Mouse (Mus musculus): ENCODE measurements around the gene Mast2.

Mast2 gene

GRCm38 (mm10) chr4:116406668-116407067 is 57.3 kb downstream of the Mast2 start:
- no peak for DNase-seq (ENCODE audit: low spot score)

DNA sequence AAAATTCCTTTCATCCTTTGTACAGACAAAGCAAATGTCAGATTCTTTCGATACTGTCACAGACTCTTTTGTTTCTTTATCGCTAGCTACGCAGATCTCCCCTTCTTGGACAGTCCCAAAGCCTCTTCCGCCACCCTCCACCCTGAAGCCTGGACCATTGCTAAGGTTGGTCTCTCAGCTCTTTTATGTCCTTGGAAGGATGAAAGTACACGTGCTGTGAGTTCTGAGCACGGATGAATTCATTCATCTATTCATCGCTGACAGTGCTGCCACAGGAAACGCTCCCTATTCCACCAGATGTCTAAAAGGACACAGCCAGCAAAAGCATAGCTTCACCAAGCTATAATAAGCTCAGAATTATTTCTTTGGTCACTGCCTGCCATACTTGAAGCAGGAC is 58.0 kb downstream of the Mast2 start:
- no peak for DNase-seq (ENCODE audit: low spot score)

DNA sequence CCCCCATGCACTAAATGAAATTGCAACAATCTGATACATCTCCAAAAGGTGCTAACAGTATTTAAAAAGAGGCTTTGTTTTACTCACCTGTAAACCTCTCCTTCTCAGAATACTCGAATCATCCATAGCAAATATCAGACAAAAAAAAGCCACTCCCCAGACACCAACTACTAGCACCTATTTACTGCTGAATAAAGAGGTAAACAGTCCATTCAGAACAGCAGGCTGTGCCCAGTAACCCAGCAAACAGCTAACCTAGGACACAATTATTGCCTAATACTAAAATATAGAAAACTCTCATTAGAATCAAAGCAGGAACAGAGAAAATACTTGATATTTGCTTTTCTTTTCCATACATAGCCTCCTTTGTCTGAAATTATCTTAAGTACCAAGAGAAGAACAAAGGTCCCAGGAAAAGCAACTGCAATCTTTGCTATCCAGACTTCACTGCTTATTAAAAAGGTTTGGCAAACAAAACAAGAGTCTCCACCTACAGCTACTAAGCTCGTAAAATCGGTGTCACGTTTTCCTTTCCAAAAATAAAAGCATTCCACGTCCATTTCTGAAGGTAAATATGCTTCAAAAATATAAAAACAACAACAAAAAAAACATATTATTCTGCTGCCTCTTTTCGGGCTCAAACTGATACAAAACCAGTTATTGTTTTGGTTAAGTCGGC is 58.6 kb downstream of the Mast2 start:
- DNase-seq (ENCODE audit: low spot score) = no peak

- no peak for DNase-seq (ENCODE audit: low spot score)
These were observed 60.1 kb downstream of the Mast2 start for GRCm38 (mm10) chr4:116403884-116404283.

GRCm38 (mm10) chr4:116402708-116403107 is 61.3 kb downstream of the Mast2 start:
- no peak for DNase-seq (ENCODE audit: low spot score)

- DNase-seq (ENCODE audit: low spot score) = no peak
These were observed 65.9 kb downstream of the Mast2 start for GRCm38 (mm10) chr4:116398051-116398450.

DNA sequence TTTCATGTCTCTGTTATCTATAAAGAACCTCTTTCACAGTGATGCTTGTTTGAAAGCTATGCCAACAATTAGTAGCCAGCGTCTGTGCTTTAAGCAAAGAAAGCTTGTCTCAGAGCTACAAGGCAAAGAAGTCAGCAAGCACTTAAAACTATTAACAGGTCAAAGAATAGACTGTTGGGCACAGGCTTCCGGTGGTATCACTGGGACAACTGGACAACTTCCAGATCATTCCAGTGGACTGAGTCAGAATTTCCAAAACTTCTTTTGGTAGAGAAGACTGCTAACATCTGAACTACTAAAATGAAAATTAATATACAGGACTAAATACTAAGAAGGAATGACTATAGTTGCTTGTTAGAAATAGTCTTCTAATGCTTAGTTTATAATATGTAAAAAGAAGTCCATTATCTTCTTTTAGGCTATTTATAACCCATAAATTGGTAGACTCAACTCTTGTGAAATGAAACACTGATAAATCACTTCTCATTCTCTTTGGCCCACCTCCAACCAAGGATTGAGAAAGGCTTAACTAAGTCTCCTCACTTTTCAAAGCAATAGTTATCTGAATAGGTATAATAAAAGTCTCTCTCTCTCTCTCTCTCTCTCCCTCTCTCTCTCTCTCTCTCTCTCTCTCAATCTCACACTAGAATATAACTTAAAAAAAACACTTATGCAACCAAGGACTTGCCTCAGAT is 85.9 kb downstream of the Mast2 start:
- no peak for DNase-seq (ENCODE audit: low spot score)

- peak; percentile 30 for DNase-seq (ENCODE audit: low spot score)
These were observed 92.3 kb downstream of the Mast2 start for GRCm38 (mm10) chr4:116371676-116372075.

DNA sequence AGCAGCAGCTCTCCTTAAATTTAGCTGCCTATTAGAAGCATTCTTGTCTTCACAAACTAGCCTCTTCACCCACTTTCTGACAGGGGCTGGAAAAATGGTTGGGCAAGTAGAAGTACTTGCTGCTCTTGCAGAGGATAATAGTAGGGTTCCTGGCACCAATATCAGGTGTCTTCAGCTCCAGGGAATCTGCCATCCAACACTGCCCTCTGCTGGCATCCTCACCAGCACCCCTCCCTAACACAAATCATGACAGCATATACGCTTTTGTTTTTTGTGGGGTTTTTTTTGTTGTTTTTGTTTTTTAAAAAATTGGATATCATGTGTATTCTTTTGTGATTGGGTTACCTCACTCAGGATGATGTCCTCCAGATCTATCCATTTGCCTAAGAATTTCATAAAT is 105.9 kb downstream of the Mast2 start:
- no peak for DNase-seq (ENCODE audit: low spot score)

DNA sequence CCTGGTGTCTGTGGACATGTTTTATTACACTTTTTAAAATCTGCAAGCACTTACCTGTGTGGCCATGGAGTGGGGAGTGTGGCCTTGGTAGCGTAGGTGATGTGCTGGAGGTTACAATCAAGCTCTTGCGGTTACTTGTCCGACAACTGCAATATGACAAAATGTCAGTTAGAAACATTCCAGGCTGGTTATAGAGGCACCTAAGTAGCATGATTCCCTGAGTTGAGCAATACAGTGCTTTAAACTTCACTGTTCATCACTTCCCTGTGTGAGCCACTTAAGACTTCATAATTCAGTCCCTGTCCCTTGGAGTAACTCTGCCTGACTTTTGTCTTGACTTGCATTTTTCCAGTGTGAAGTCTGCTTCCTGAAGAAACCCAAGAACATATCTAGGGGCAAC is 111.1 kb downstream of the Mast2 start:
- no peak for DNase-seq (ENCODE audit: low spot score)

GRCm38 (mm10) chr4:116352496-116352895 is 111.5 kb downstream of the Mast2 start:
- DNase-seq (ENCODE audit: low spot score) = no peak

DNA sequence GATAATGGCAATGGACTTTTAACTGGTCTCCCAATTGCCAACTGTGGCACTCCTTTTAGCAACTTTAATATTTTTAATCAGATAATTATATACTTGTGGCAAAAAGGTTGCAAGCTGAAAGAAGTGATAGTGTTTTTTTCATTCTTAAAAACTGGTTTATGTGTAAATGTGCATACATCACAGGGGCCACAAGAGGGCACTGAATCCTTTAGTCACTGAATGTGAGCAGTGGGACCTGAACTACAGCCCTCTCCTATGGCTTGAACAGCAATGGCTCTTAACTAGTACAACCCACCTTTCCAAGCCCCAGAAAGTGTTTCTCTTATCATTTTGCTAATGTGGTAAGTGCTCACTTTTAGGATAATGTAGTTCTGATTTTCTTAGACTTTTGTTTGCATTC is 121.9 kb downstream of the Mast2 start:
- DNase-seq (ENCODE audit: low spot score) = peak; percentile 71

DNA sequence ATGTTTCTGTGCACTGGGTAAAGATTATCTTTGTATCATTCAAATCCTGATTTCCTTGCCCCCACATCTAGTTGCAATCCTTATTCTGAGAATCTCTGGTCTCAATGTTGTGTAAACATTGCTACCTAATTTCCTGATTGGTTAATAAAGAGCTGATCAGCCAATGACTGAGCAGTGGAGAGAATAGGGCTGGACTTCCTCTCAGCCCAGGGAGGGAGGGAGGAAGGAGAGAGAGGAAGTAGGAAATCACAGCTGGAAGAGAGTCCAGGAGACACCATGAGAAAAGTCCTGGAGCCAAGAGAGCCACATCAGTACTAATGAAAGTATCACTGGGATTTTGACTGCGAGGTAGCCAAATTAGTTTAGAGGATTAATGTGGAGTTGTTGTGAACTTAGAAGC is 127.7 kb downstream of the Mast2 start:
- no peak for DNase-seq (ENCODE audit: low spot score)

DNA sequence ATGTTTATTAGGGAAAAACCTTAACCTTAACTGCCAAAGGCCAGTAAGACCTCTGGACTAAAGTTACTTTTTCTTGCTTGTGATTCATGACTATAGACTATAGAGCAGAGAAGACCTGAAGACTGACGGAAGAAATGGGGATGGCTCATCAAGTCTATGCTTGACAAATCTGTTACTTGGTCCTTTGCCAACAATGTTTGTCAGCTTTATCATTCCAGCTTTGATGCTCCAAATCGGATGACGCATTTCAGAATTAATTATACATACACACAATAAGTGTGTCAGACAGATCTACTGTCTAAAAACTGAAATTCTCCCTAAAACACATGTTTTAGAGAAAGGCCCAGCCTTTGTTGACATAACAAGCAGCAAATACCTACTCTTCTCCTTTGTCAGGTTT is 134.7 kb downstream of the Mast2 start:
- no peak for DNase-seq (ENCODE audit: low spot score)

- no peak for DNase-seq (ENCODE audit: low spot score)
These were observed 141.9 kb downstream of the Mast2 start for GRCm38 (mm10) chr4:116322127-116322526.

- DNase-seq (ENCODE audit: low spot score) = no peak
These were observed 146.4 kb downstream of the Mast2 start for GRCm38 (mm10) chr4:116317575-116317974.

GRCm38 (mm10) chr4:116304551-116304950 is 159.4 kb downstream of the Mast2 start:
- no peak for DNase-seq (ENCODE audit: low spot score)

GRCm38 (mm10) chr4:116300878-116301355 is 163.1 kb downstream of the Mast2 start:
- DNase-seq (ENCODE audit: low spot score) = peak; percentile 11

GRCm38 (mm10) chr4:116293296-116293695 is 170.7 kb downstream of the Mast2 start:
- no peak for DNase-seq (ENCODE audit: low spot score)

- DNase-seq (ENCODE audit: low spot score) = no peak
These were observed 172.4 kb downstream of the Mast2 start for GRCm38 (mm10) chr4:116291561-116291960.

- DNase-seq (ENCODE audit: low spot score) = no peak
These were observed 181.8 kb downstream of the Mast2 start for GRCm38 (mm10) chr4:116282211-116282610.

GRCm38 (mm10) chr4:116268220-116268619 is 195.8 kb downstream of the Mast2 start:
- no peak for DNase-seq (ENCODE audit: low spot score)
